24 mouse cellular contexts compared by ENCODE assay signal in the genomic region with DNA sequence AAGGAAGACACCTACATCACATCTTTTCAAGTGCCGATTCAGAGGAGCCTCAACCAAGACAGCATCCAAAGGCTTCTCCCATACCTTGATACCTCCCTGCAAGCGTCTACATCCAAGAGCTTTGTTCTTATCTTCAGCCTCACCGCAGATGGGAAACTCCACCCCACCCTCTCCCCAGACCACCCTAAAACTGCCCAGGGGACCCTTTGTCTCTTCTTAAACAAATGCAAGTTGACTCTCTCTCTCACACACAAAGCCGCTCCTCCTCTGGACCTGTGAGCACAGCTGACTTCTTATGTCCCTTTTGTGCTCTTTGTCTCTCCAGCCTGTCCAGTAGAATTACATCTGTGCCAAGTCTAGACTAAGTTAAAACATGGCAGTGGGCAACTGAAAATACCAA.
A peak's percentile ranks its signal among the peaks of the same experiment; 100 is the strongest.
DNase-seq lines count a peak whose midpoint lies in the region; ATAC-seq and TF ChIP-seq lines count a peak whose summit lies in the region.
"Had no signal": no experiment of that assay in that cellular context is flagged by ENCODE, and none has a peak within 500 bp of the region (broad histone marks: within the 10 kb centered on the region; RNA-seq: fewer than 3 reads in every experiment).

No protein-coding gene starts in this region.

- H3K27me3 ChIP-seq in midbrain, embryonic 10.5 days (ENCODE audit: low read depth, poor library complexity, severe bottlenecking): no peaks in the 10 kb centered on the region
- H3K27me3 ChIP-seq in midbrain, embryonic 16.5 days (ENCODE audit: control insufficient read depth, insufficient read depth, low read depth, low read length): no peaks in the 10 kb centered on the region
- H3K27me3 ChIP-seq: embryonic facial prominence, embryonic 12.5 days; embryonic facial prominence, embryonic 15.5 days; heart, embryonic 15.5 days had no signal

- no peak overlapping the region for H3K4me3 ChIP-seq in midbrain, embryonic 10.5 days
- no peak overlapping the region for H3K4me3 ChIP-seq in midbrain, embryonic 16.5 days (ENCODE audit: low read depth, low read length)
- H3K4me3 ChIP-seq in ES-E14 (ENCODE audit: insufficient read depth in 1 of 2, low read depth in 1 of 2, low read length in 2 of 2, poor library complexity in 1 of 2, severe bottlenecking in 1 of 2): no peak overlapping the region
- H3K4me3 ChIP-seq: embryonic facial prominence, embryonic 12.5 days; embryonic facial prominence, embryonic 15.5 days; heart, embryonic 12.5 days; heart, embryonic 15.5 days; hindbrain, embryonic 15.5 days had no signal

- H3K4me2 ChIP-seq in midbrain, embryonic 16.5 days (ENCODE audit: low read length): no peak overlapping the region
- H3K4me2 ChIP-seq: embryonic facial prominence, embryonic 12.5 days; embryonic facial prominence, embryonic 15.5 days; heart, embryonic 12.5 days; heart, embryonic 15.5 days; hindbrain, embryonic 15.5 days had no signal

- H3K9ac ChIP-seq in midbrain, embryonic 16.5 days (ENCODE audit: low read depth, low read length): no peak overlapping the region
- no peak overlapping the region for H3K9ac ChIP-seq in ES-E14 (ENCODE audit: insufficient read depth, low read depth, low read length, poor library complexity, severe bottlenecking)
- H3K9ac ChIP-seq: embryonic facial prominence, embryonic 12.5 days; embryonic facial prominence, embryonic 15.5 days; forebrain, postnatal 0 days; heart, embryonic 12.5 days; heart, embryonic 15.5 days; hindbrain, embryonic 15.5 days had no signal

- no peak for ATAC-seq in midbrain, embryonic 16.5 days
- ATAC-seq: forebrain, embryonic 14.5 days; forebrain, postnatal 0 days; intestine, postnatal 0 days had no signal

- DNase-seq in midbrain, embryonic 10.5 days (ENCODE audit: low spot score): no peak
- peak; percentile 39 for DNase-seq in ES-E14 (ENCODE audit: low read depth, low spot score)
- DNase-seq in naive thymus-derived CD4-positive, alpha-beta T cell, adult 2 months (ENCODE audit: low read depth): peak; percentile 8
- DNase-seq in frontal cortex, adult 2 months (ENCODE audit: extremely low spot score in 1 of 2, low spot score in 1 of 2): no peak
- no peak for DNase-seq in ovary, postnatal 14 days (ENCODE audit: low spot score)
- DNase-seq: adrenal gland, postnatal 10 days; adrenal gland, postnatal 36 days; B cell, adult 2 months; cerebellum, adult 18-20 months; cerebellum, adult 9-10 months; cerebellum, postnatal 14 days; forebrain, postnatal 0 days; gastrocnemius, postnatal 25 days; heart, adult 18-20 months; heart, postnatal 10 days; heart, postnatal 36 days had no signal

- 51% methylated on average over 4 of the region's 4 CpGs for WGBS in midbrain, embryonic 10.5 days
- 49% methylated on average over 4 of the region's 4 CpGs for WGBS in midbrain, embryonic 16.5 days

- H3K4me1 ChIP-seq in midbrain, embryonic 10.5 days: peaks cover 11% of the 10 kb centered on the region
- peaks cover 9% of the 10 kb centered on the region; the same call in 1 of the 2 replicates for H3K4me1 ChIP-seq in midbrain, embryonic 16.5 days (ENCODE audit: control insufficient read depth, insufficient read depth, low read length)
- peaks cover 2 to 3% of the 10 kb centered on the region in 2 experiments; a peak in 1 of 4 replicates for H3K4me1 ChIP-seq in ES-E14 (ENCODE audit: control insufficient read depth in 2 of 2, insufficient read depth in 2 of 2, low read length in 2 of 2, poor library complexity in 1 of 2)
- H3K4me1 ChIP-seq: embryonic facial prominence, embryonic 12.5 days; embryonic facial prominence, embryonic 15.5 days; hindbrain, embryonic 15.5 days had no signal

- peak overlapping the region; percentile 46; the same call in 1 of the 2 replicates for H3K27ac ChIP-seq in midbrain, embryonic 10.5 days (replicated peaks)
- H3K27ac ChIP-seq in midbrain, embryonic 16.5 days (ENCODE audit: low read length): no peak overlapping the region
- H3K27ac ChIP-seq in ES-E14 (ENCODE audit: insufficient read depth, low read depth, low read length, poor library complexity, severe bottlenecking): no peak overlapping the region
- H3K27ac ChIP-seq: embryonic facial prominence, embryonic 12.5 days; embryonic facial prominence, embryonic 15.5 days; heart, embryonic 15.5 days; hindbrain, embryonic 15.5 days had no signal

- in situ Hi-C loops in ES-E14 (cut with MboI; ENCODE audit: low sequenced_read_pairs in 2 of 2, unreplicated experiment in 2 of 2): no loop called here

- no peaks in the 10 kb centered on the region for H3K36me3 ChIP-seq in midbrain, embryonic 10.5 days
- no peaks in the 10 kb centered on the region for H3K36me3 ChIP-seq in midbrain, embryonic 16.5 days (ENCODE audit: control insufficient read depth, insufficient read depth, low read length)
- H3K36me3 ChIP-seq in ES-E14 (ENCODE audit: control insufficient read depth, insufficient read depth, low read length, poor library complexity, severe bottlenecking): no peaks in the 10 kb centered on the region
- H3K36me3 ChIP-seq: embryonic facial prominence, embryonic 12.5 days; embryonic facial prominence, embryonic 15.5 days; heart, embryonic 12.5 days; heart, embryonic 15.5 days; hindbrain, embryonic 15.5 days had no signal

- H3K9me3 ChIP-seq in midbrain, embryonic 10.5 days (replicated peaks): no peaks in the 10 kb centered on the region
- H3K9me3 ChIP-seq in midbrain, embryonic 16.5 days (replicated peaks; ENCODE audit: control insufficient read depth, low read length, poor library complexity, severe bottlenecking): no peaks in the 10 kb centered on the region
- H3K9me3 ChIP-seq in ES-E14 (ENCODE audit: control insufficient read depth, insufficient read depth, low read depth, low read length): no peaks in the 10 kb centered on the region
- H3K9me3 ChIP-seq: embryonic facial prominence, embryonic 12.5 days; embryonic facial prominence, embryonic 15.5 days; heart, embryonic 12.5 days; heart, embryonic 15.5 days; hindbrain, embryonic 15.5 days had no signal

TF ChIP-seq in ES-E14, 5 proteins besides CTCF, POLR2A, EP300 and RAD21:
- TF ChIP-seq MAFK (IDR thresholded peaks at IDR 0.05; ENCODE audit: insufficient read depth, low read depth, low read length): no peak
- TF ChIP-seq ZNF384 (IDR thresholded peaks at IDR 0.05; ENCODE audit: low read depth, low read length): no peak
- no peak for TF ChIP-seq HCFC1 (IDR thresholded peaks at IDR 0.05; ENCODE audit: borderline replicate concordance, insufficient read depth, low read length)
- no peak for TF ChIP-seq CHD2 (IDR thresholded peaks at IDR 0.05; ENCODE audit: low read depth, low read length)
- no peak for TF ChIP-seq ZC3H11A (IDR thresholded peaks at IDR 0.05; ENCODE audit: borderline replicate concordance, low read depth, low read length)
TF ChIP-seq in ES-E14: peak in this region for 0.

Comparison
In these comparisons a context has a peak if more than half of its experiments do, and no peak if none do; other contexts are left out.
1. DNase-seq: peak in ES-E14 (single experiment) and naive thymus-derived CD4-positive, alpha-beta T cell, adult 2 months (single experiment); none in midbrain, embryonic 10.5 days (single experiment), frontal cortex, adult 2 months (0 of 2) and ovary, postnatal 14 days (single experiment).